Comparison of ENCODE assay signal across 29 mouse cellular contexts in the genomic region with DNA sequence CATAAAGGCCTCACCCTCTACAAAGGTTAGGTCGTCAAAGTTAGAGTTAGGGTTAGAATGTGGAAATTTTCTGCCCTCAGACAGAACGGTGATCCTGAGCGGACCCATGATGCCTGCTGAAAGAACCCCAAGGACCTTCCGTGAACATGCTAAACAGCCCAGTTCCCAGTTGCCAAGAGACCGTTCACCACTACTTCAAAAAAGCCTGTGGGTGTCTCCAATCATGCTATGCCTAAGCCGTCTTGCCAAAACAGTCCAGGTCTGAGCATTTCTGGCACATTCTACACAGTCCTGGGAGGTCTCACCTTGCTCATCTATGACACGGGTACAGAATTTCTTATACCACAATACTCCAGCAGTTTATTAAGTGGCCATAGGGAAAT. TPM values are rescaled to one million over a fixed set of nuclear protein-coding genes. Genes with fewer than 3 reads are reported as not detected.
DNase-seq lines count a peak whose midpoint lies in the region; ATAC-seq and TF ChIP-seq lines count a peak whose summit lies in the region.
"Had no signal": no experiment of that assay in that cellular context is flagged by ENCODE, and none has a peak within 500 bp of the region (broad histone marks: within the 10 kb centered on the region; RNA-seq: fewer than 3 reads in every experiment).

No protein-coding gene starts in this region.

- no peak for ATAC-seq in midbrain, embryonic 11.5 days (ENCODE audit: low FRiP score)
- ATAC-seq: activated CD4-positive, CD25-positive, alpha-beta regulatory T cell, adult 4 months; CD4-positive, CD25-positive, alpha-beta regulatory T cell, adult 4 months; forebrain, embryonic 13.5 days; forebrain, embryonic 15.5 days; forebrain, postnatal 0 days had no signal

- H3K36me3 ChIP-seq in midbrain, embryonic 11.5 days (ENCODE audit: control insufficient read depth, insufficient read depth, low read length) = no peaks in the 10 kb centered on the region
- H3K36me3 ChIP-seq in midbrain, embryonic 10.5 days = no peaks in the 10 kb centered on the region
- no peaks in the 10 kb centered on the region for H3K36me3 ChIP-seq in E14TG2a.4 (ENCODE audit: insufficient read depth, low read length)
- H3K36me3 ChIP-seq: embryonic facial prominence, embryonic 10.5 days; embryonic facial prominence, embryonic 12.5 days; forebrain, embryonic 15.5 days had no signal

- TF ChIP-seq CTCF in E14TG2a.4 (conservative IDR thresholded peaks at IDR 0.05; ENCODE audit: low read length) = no peak

- DNase-seq in heart, adult 11 months = peak; percentile 21
- DNase-seq in heart, adult 8-10 months (ENCODE audit: low spot score) = no peak
- peak; percentile 17 for DNase-seq in midbrain, embryonic 11.5 days (ENCODE audit: low spot score, missing footprints)
- DNase-seq in midbrain, embryonic 10.5 days (ENCODE audit: low spot score) = no peak
- no peak for DNase-seq in right cerebral cortex, adult 2 months (ENCODE audit: low spot score in 2 of 2)
- DNase-seq: adrenal gland, adult 8-10 months; adrenal gland, postnatal 14 days; adrenal gland, postnatal 36 days; B cell, adult 2 months; cerebellum, adult 11-12 months; cerebellum, adult 2 months; cerebellum, adult 9-10 months; cerebellum, postnatal 10 days; cerebellum, postnatal 25 days; forebrain, postnatal 0 days had no signal

- no peak overlapping the region for H3K4me3 ChIP-seq in midbrain, embryonic 11.5 days (ENCODE audit: low read depth, low read length)
- H3K4me3 ChIP-seq in midbrain, embryonic 10.5 days = no peak overlapping the region
- H3K4me3 ChIP-seq in E14TG2a.4 (replicated peaks; ENCODE audit: low read length) = peak overlapping the region; percentile 76; the same call in 1 of the 2 replicates
- H3K4me3 ChIP-seq: embryonic facial prominence, embryonic 10.5 days; embryonic facial prominence, embryonic 12.5 days; forebrain, embryonic 13.5 days; forebrain, embryonic 15.5 days had no signal

- H3K4me2 ChIP-seq in midbrain, embryonic 11.5 days = no peak overlapping the region
- H3K4me2 ChIP-seq: embryonic facial prominence, embryonic 12.5 days; forebrain, embryonic 13.5 days; forebrain, embryonic 15.5 days had no signal

- no peaks in the 10 kb centered on the region for H3K9me3 ChIP-seq in midbrain, embryonic 11.5 days (ENCODE audit: control insufficient read depth, low read length)
- H3K9me3 ChIP-seq in midbrain, embryonic 10.5 days (replicated peaks) = no peaks in the 10 kb centered on the region
- H3K9me3 ChIP-seq in E14TG2a.4 (ENCODE audit: low read length) = peaks cover 21% of the 10 kb centered on the region
- H3K9me3 ChIP-seq: embryonic facial prominence, embryonic 10.5 days; embryonic facial prominence, embryonic 12.5 days; forebrain, embryonic 13.5 days; forebrain, embryonic 15.5 days had no signal

- no peaks in the 10 kb centered on the region for H3K27me3 ChIP-seq in midbrain, embryonic 11.5 days (ENCODE audit: control insufficient read depth, insufficient read depth, low read length)
- no peaks in the 10 kb centered on the region for H3K27me3 ChIP-seq in midbrain, embryonic 10.5 days (ENCODE audit: low read depth, poor library complexity, severe bottlenecking)
- peaks cover 32% of the 10 kb centered on the region for H3K27me3 ChIP-seq in E14TG2a.4 (ENCODE audit: insufficient read depth, low read length)
- H3K27me3 ChIP-seq: embryonic facial prominence, embryonic 12.5 days; forebrain, embryonic 13.5 days; forebrain, embryonic 15.5 days had no signal

- H3K27ac ChIP-seq in midbrain, embryonic 11.5 days (ENCODE audit: low read depth, low read length) = no peak overlapping the region
- H3K27ac ChIP-seq in midbrain, embryonic 10.5 days (replicated peaks) = no peak overlapping the region
- H3K27ac ChIP-seq: embryonic facial prominence, embryonic 10.5 days; embryonic facial prominence, embryonic 12.5 days; forebrain, embryonic 13.5 days; forebrain, embryonic 15.5 days had no signal

- no peaks in the 10 kb centered on the region for H3K4me1 ChIP-seq in midbrain, embryonic 11.5 days (ENCODE audit: control insufficient read depth, insufficient read depth, low read length)
- no peaks in the 10 kb centered on the region for H3K4me1 ChIP-seq in midbrain, embryonic 10.5 days
- peaks cover 10% of the 10 kb centered on the region; the same call in 1 of the 2 replicates for H3K4me1 ChIP-seq in E14TG2a.4 (replicated peaks; ENCODE audit: low read depth, low read length)
- H3K4me1 ChIP-seq: embryonic facial prominence, embryonic 10.5 days; embryonic facial prominence, embryonic 12.5 days; forebrain, embryonic 13.5 days; forebrain, embryonic 15.5 days had no signal

- 86% methylated on average over 7 of the region's 7 CpGs for WGBS in midbrain, embryonic 11.5 days
- WGBS in midbrain, embryonic 10.5 days = 87% methylated on average over 7 of the region's 7 CpGs

- H3K9ac ChIP-seq in midbrain, embryonic 11.5 days (ENCODE audit: low read length) = no peak overlapping the region
- H3K9ac ChIP-seq: embryonic facial prominence, embryonic 12.5 days; forebrain, embryonic 13.5 days; forebrain, embryonic 15.5 days; forebrain, postnatal 0 days had no signal

RNA-seq across cellular contexts. Expression of a gene that starts 0.4 kb away (rescaled TPM):
- under 1 TPM in 1 of 4 experiments, not detected in 3; 0.28 TPM for total RNA-seq in heart, adult 8-10 months (2022)
- polyA plus RNA-seq in midbrain, embryonic 11.5 days (2014; fragmentation: Nextera tagmentation; extraction: Ambion mirVana) = 0.12 TPM in 1 of 2 replicates, not detected in the other
- 0.12 TPM in 1 of 2 replicates, not detected in the other for polyA plus RNA-seq in midbrain, embryonic 10.5 days (2016; fragmentation: Nextera tagmentation; extraction: Ambion mirVana)
- total RNA-seq: adrenal gland, adult 8-10 months; adrenal gland, postnatal 14 days; adrenal gland, postnatal 36 days; CH12.LX; forebrain, postnatal 0 days; MEL had no signal
- polyA plus RNA-seq: forebrain, embryonic 11.5 days; forebrain, embryonic 13.5 days had no signal

RNA-seq across cellular contexts. Expression of a gene that starts 24.5 kb away (rescaled TPM):
- total RNA-seq in heart, adult 8-10 months (2022) = 1 to 10 TPM; 3.0 to 9.8 (median 4.0) TPM
- not detected in 2 replicates for polyA plus RNA-seq in midbrain, embryonic 11.5 days (2014; fragmentation: Nextera tagmentation; extraction: Ambion mirVana)
- polyA plus RNA-seq in midbrain, embryonic 10.5 days (2016; fragmentation: Nextera tagmentation; extraction: Ambion mirVana) = not detected in 2 replicates
- total RNA-seq: CH12.LX; ES-E14; forebrain, postnatal 0 days; MEL had no signal
- polyA plus RNA-seq: embryonic facial prominence, embryonic 10.5 days; embryonic facial prominence, embryonic 12.5 days; embryonic facial prominence, embryonic 14.5 days; forebrain, embryonic 11.5 days; forebrain, embryonic 13.5 days; forebrain, embryonic 15.5 days; forebrain, postnatal 0 days had no signal

RNA-seq across cellular contexts. Expression of a gene that starts 33.9 kb away (rescaled TPM):
- total RNA-seq in heart, adult 8-10 months (2022) = under 1 TPM; 0.06 to 0.53 (median 0.30) TPM
- polyA plus RNA-seq in midbrain, embryonic 11.5 days (2014; fragmentation: Nextera tagmentation; extraction: Ambion mirVana) = 5.4 and 7.1 TPM in 2 replicates
- 3.0 and 5.6 TPM in 2 replicates for polyA plus RNA-seq in midbrain, embryonic 10.5 days (2016; fragmentation: Nextera tagmentation; extraction: Ambion mirVana)
- total RNA-seq: MEL had no signal

RNA-seq across cellular contexts. Expression of a gene that starts 46.8 kb away (rescaled TPM):
- 1 to 10 TPM in 2 of 4 experiments, under 1 TPM in 2; 0.79 to 3.2 (median 1.4) TPM for total RNA-seq in heart, adult 8-10 months (2022)
- not detected in 2 replicates for polyA plus RNA-seq in midbrain, embryonic 11.5 days (2014; fragmentation: Nextera tagmentation; extraction: Ambion mirVana)
- 0.39 and 0.55 TPM in 2 replicates for polyA plus RNA-seq in midbrain, embryonic 10.5 days (2016; fragmentation: Nextera tagmentation; extraction: Ambion mirVana)
- total RNA-seq: CH12.LX; forebrain, postnatal 0 days; MEL had no signal
- polyA plus RNA-seq: activated CD4-positive, CD25-positive, alpha-beta regulatory T cell, adult 4 months; CD4-positive, CD25-positive, alpha-beta regulatory T cell, adult 4 months; forebrain, embryonic 13.5 days; forebrain, embryonic 15.5 days had no signal

RNA-seq across cellular contexts. Expression of a gene that starts 57.3 kb away (rescaled TPM):
- total RNA-seq in heart, adult 8-10 months (2022) = 10 to 100 TPM; 26.3 to 49.2 (median 37.1) TPM
- not detected in 2 replicates for polyA plus RNA-seq in midbrain, embryonic 11.5 days (2014; fragmentation: Nextera tagmentation; extraction: Ambion mirVana)
- polyA plus RNA-seq in midbrain, embryonic 10.5 days (2016; fragmentation: Nextera tagmentation; extraction: Ambion mirVana) = not detected in 2 replicates
- total RNA-seq: adrenal gland, adult 18-20 months; adrenal gland, adult 8-10 months; adrenal gland, postnatal 14 days; adrenal gland, postnatal 36 days; CH12.LX; ES-E14; forebrain, postnatal 0 days; MEL had no signal
- polyA plus RNA-seq: activated CD4-positive, CD25-positive, alpha-beta regulatory T cell, adult 4 months; CD4-positive, CD25-positive, alpha-beta regulatory T cell, adult 4 months; cerebellum, adult 2 months; cortical plate, adult 2 months; embryonic facial prominence, embryonic 10.5 days; embryonic facial prominence, embryonic 12.5 days; forebrain, embryonic 11.5 days; forebrain, embryonic 13.5 days; forebrain, embryonic 15.5 days; forebrain, postnatal 0 days had no signal

Comparison
In these comparisons a context has a peak if more than half of its experiments do, and no peak if none do; other contexts are left out.
1. DNase-seq: peak in heart, adult 11 months (single experiment) and midbrain, embryonic 11.5 days (single experiment); none in heart, adult 8-10 months (single experiment), midbrain, embryonic 10.5 days (single experiment) and right cerebral cortex, adult 2 months (0 of 2).